Mouse (Mus musculus): ENCODE measurements around the gene Kctd11. TPM values are rescaled to one million over a fixed set of nuclear protein-coding genes. Genes with fewer than 3 reads are reported as not detected.

Kctd11 gene
- total and polyA plus RNA-seq, 3 experiments: 1.8 to 3.9 (median 2.1) TPM

- peaks cover 10 to 18% of the 10 kb centered on the region in 2 experiments for H3K4me1 ChIP-seq (ENCODE audit: control insufficient read depth in 1 of 2, insufficient read depth in 2 of 2)
- dilution Hi-C loops (cut with MboI; ENCODE audit: extremely low pct_ligation_motif_present, extremely low pct_unique_long_range_greater_than_20kb, low sequenced_read_pairs): no loop called here
- no peaks in the 10 kb centered on the region for H3K79me2 ChIP-seq (replicated peaks; ENCODE audit: control insufficient read depth, extremely low read depth, insufficient read depth, poor library complexity, severe bottlenecking)
- H3K9me3 ChIP-seq (replicated peaks; ENCODE audit: low read length): no peaks in the 10 kb centered on the region
- TF ChIP-seq CTCF (conservative IDR thresholded peaks at IDR 0.05 in 1 of 2, IDR thresholded peaks at IDR 0.05 in 1 of 2; ENCODE audit: low read depth in 2 of 2, low read length in 2 of 2): no peak
- no peak for TF ChIP-seq PAX5 (IDR thresholded peaks at IDR 0.05; ENCODE audit: low read length)
- TF ChIP-seq SMC3 (IDR thresholded peaks at IDR 0.05; ENCODE audit: low read depth, low read length): no peak
- no peak for TF ChIP-seq NRF1 (IDR thresholded peaks at IDR 0.05; ENCODE audit: low read depth, low read length)
- no peak for TF ChIP-seq ZNF384 (IDR thresholded peaks at IDR 0.05; ENCODE audit: low read depth, low read length)
- TF ChIP-seq TBP (conservative IDR thresholded peaks at IDR 0.05; ENCODE audit: low read depth, low read length): no peak
- no peak for TF ChIP-seq JUND (conservative IDR thresholded peaks at IDR 0.05; ENCODE audit: low read depth, low read length)
- TF ChIP-seq CHD1 (IDR thresholded peaks at IDR 0.05; ENCODE audit: low read depth, low read length): no peak
- TF ChIP-seq MAX (IDR thresholded peaks at IDR 0.05; ENCODE audit: low read length): no peak
- TF ChIP-seq MEF2A (IDR thresholded peaks at IDR 0.05; ENCODE audit: borderline replicate concordance, low read depth, low read length): no peak
- TF ChIP-seq MXI1 (IDR thresholded peaks at IDR 0.05; ENCODE audit: low read depth, low read length): no peak
- TF ChIP-seq MAFK (IDR thresholded peaks at IDR 0.05; ENCODE audit: insufficient replicate concordance, low read length): no peak
- no peak for TF ChIP-seq KAT2A (IDR thresholded peaks at IDR 0.05; ENCODE audit: insufficient replicate concordance, low read length)
- TF ChIP-seq RCOR1 (conservative IDR thresholded peaks at IDR 0.05; ENCODE audit: low read depth, low read length): no peak
- TF ChIP-seq POLR2A (IDR thresholded peaks at IDR 0.05; ENCODE audit: low read depth, low read length): no peak
- no peak for TF ChIP-seq BHLHE40 (IDR thresholded peaks at IDR 0.05; ENCODE audit: low read depth, low read length)
- TF ChIP-seq ETS1 (conservative IDR thresholded peaks at IDR 0.05; ENCODE audit: low read depth, low read length): no peak
- no peak for TF ChIP-seq TCF12 (IDR thresholded peaks at IDR 0.05; ENCODE audit: low read depth, low read length)
- no peak for DNase-seq (ENCODE audit: extremely low read depth)
- H3K27ac ChIP-seq (ENCODE audit: insufficient read depth, low read depth): no peak overlapping the region
- peaks cover 3 to 9% of the 10 kb centered on the region in 2 experiments for H3K36me3 ChIP-seq (replicated peaks in 1 of 2; ENCODE audit: control insufficient read depth in 1 of 2, insufficient read depth in 1 of 2, low read length in 1 of 2)
- H3K4me3 ChIP-seq (replicated peaks in 1 of 3; ENCODE audit: low read depth in 2 of 3, low read length in 2 of 3, poor library complexity in 1 of 3): no peak overlapping the region
- peaks cover 45% of the 10 kb centered on the region for H3K27me3 ChIP-seq (replicated peaks)
- H3K9ac ChIP-seq (ENCODE audit: insufficient read depth, low read depth): no peak overlapping the region
- no peak overlapping the region for H3K4me2 ChIP-seq (ENCODE audit: insufficient read depth, low read depth, poor library complexity, severe bottlenecking)
- in situ Hi-C loops (cut with MboI; ENCODE audit: low pct_ligation_motif_present, low pct_unique_long_range_greater_than_20kb, low sequenced_read_pairs): no loop called here
These were observed 45.3 kb downstream of the Kctd11 start for GRCm38 (mm10) chr11:69835966-69836335.

- peaks cover 49% of the 10 kb centered on the region for H3K27me3 ChIP-seq (replicated peaks)
- no peak overlapping the region for H3K9ac ChIP-seq (ENCODE audit: insufficient read depth, low read depth)
- H3K36me3 ChIP-seq (replicated peaks in 1 of 2; ENCODE audit: control insufficient read depth in 1 of 2, insufficient read depth in 1 of 2, low read length in 1 of 2): peaks cover 3 to 9% of the 10 kb centered on the region in 2 experiments
- peaks cover 10 to 18% of the 10 kb centered on the region in 2 experiments for H3K4me1 ChIP-seq (ENCODE audit: control insufficient read depth in 1 of 2, insufficient read depth in 2 of 2)
- no peak overlapping the region for H3K4me2 ChIP-seq (ENCODE audit: insufficient read depth, low read depth, poor library complexity, severe bottlenecking)
- dilution Hi-C loops (cut with MboI; ENCODE audit: extremely low pct_ligation_motif_present, extremely low pct_unique_long_range_greater_than_20kb, low sequenced_read_pairs) (no loop called here), in situ Hi-C loops (cut with MboI; ENCODE audit: low pct_ligation_motif_present, low pct_unique_long_range_greater_than_20kb, low sequenced_read_pairs) (no loop called here)
- DNase-seq (ENCODE audit: extremely low read depth): no peak
- TF ChIP-seq JUN (IDR thresholded peaks at IDR 0.05; ENCODE audit: insufficient read depth, low read depth, low read length) (no peak), CHD1 (IDR thresholded peaks at IDR 0.05; ENCODE audit: low read depth, low read length) (no peak)
- no peak overlapping the region for H3K4me3 ChIP-seq (replicated peaks in 1 of 3; ENCODE audit: low read depth in 2 of 3, low read length in 2 of 3, poor library complexity in 1 of 3)
- H3K79me2 ChIP-seq (replicated peaks; ENCODE audit: control insufficient read depth, extremely low read depth, insufficient read depth, poor library complexity, severe bottlenecking): no peaks in the 10 kb centered on the region
- no peak overlapping the region for H3K27ac ChIP-seq (ENCODE audit: insufficient read depth, low read depth)
- no peaks in the 10 kb centered on the region for H3K9me3 ChIP-seq (replicated peaks; ENCODE audit: low read length)
These were observed 45.8 kb downstream of the Kctd11 start for GRCm38 (mm10) chr11:69835326-69835965.
